Mouse (Mus musculus): ENCODE results near the gene Gins2.

The Gins2 gene

DNA sequence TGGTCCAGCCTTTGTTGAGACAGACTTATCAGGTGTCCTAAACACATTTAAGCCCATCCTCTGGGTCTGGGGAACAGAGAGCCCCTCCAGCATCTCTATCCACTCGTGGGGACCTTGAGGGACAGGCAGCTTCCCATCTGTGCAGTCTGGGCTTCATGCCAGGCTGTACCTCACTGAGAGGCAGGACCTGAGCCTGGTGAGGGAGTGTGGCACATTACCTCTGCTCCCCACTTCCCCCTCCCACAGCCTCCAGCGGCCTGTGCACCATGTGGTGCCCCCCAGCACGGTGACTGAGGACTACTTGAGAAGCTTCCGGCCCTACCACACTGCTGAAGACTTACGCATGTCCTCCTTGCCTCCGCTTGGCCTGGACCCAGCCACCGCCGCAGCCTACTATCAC is 22.4 kb downstream of the Gins2 start:
- in situ Hi-C loops (cut with MboI, MseI) = no loop called here

DNA sequence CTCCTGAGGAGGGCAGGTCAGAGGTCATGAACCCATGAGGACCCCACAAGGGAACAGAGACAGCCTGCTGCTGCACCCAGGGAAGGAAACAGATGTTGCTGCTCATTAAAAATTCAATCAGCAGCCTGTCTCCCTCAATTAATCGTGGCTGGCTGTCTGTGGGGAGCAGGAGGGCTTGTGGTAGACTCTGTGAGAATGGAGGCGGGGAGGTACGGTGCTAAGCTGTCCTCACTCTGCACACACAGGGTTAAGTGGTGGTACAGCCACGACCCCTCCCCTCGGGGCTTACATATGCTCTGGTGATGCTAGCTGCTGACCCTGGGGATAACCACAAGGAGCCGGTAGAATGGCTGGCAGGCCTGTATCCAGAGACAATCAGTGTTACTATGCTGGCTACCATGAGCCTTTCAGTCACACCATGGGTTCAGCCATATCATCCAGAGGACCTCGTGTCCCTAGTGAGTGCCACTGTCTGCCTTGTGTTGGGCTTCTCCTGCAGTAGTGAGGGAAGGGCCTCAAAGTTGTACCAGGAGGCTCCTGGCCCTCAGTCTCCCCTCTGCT is 23.9 kb downstream of the Gins2 start:
- in situ Hi-C loops (cut with MboI, MseI) = no loop called here

DNA sequence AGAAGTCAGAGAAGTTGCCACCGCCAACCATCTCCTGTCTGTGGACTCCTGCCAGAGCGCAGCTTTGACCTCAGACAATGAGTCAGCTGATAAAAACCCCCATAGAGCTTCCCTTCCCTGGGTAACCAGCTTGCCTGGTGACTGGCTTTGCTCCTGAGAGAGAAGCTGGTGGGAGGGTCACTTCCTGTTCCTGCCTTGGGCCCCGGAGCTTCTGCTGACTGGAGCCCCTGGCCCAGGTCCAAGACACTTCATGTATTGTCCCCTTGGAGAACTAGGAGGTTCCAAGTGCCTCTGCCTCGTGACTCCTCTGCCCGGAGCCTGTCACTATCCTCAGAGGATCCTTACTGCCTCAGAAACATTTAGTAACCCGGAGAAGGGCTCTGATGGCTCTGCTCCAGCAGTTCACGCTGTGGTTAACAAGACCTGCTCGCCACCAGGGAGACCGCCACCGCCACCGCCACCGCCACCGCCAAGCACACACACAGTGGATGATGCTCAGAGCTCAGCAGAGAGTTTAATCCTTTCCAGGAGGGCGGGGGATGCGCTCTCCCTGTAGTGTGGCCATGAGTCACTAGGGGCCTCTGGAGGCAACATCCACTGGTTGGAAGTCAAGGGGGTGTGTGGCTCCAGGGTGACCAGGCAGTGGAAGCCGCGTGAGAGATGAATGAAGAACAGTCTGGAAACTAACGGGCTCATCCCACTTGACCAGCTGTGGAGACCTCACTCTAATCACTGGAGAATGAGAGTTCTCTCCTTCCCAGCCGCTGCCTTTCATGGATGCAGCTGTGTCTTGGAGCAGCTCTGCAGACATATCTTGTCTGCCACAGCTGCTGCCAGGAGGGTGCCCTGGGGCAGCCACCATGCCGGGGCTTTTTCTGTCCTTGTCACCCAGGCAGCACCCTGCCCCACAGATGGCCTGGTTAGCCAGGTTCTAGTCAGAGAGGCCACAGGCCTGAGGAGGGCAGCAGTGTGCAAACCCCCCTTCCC is 25.0 kb downstream of the Gins2 start:
- in situ Hi-C loops (cut with MboI, MseI) = no loop called here

DNA sequence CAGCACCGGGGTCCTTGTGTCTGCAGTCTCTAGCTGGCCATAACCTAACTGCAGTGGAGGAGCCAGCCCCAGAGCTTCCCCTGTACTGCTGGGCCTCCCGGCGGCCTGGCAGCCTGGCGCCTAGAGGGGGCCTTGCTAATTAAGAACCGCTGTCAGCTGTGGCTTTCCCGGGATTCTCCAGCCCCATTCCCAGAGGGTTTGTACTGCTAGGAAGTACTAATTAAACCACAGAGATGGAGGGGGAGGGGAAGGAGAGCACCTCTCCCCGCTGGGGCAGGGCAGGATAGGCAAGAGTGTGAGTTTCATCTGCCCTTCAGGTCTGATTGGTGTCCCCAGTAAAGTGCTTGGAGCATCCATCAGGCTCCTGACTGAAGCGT is 25.8 kb downstream of the Gins2 start:
- in situ Hi-C loops (cut with MboI, MseI) = no loop called here

DNA sequence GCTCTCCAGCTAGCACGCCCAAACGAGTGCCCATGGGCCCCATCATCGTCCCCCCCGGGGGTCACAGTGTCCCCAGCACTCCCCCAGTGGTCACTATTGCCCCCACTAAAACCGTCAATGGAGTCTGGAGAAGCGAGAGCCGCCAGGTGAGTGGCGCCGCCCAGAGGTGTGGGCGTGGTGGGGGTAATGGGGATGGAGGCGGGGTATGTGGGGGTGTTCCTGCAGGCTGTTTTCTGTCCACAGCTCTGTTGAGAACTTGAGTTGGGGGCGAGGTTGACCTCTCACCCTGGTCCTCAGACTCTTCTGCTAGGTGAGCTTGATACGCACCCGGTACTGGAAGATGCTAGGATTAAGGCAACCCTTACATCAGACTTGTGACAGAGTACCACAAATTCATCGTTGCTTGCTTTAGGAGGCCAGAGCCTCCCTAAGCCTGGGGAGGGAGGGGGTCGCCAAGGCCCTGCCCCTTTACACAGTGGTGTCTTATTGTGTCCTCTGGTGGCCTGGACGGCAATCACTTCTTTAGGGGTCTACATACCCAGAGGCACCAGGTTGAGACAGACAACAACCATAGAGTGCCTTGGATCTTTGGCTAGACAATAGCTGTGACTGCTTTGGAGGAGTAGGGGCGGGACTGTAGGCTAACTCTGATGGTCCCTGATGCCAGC is 26.3 kb downstream of the Gins2 start:
- in situ Hi-C loops (cut with MboI, MseI) = no loop called here

DNA sequence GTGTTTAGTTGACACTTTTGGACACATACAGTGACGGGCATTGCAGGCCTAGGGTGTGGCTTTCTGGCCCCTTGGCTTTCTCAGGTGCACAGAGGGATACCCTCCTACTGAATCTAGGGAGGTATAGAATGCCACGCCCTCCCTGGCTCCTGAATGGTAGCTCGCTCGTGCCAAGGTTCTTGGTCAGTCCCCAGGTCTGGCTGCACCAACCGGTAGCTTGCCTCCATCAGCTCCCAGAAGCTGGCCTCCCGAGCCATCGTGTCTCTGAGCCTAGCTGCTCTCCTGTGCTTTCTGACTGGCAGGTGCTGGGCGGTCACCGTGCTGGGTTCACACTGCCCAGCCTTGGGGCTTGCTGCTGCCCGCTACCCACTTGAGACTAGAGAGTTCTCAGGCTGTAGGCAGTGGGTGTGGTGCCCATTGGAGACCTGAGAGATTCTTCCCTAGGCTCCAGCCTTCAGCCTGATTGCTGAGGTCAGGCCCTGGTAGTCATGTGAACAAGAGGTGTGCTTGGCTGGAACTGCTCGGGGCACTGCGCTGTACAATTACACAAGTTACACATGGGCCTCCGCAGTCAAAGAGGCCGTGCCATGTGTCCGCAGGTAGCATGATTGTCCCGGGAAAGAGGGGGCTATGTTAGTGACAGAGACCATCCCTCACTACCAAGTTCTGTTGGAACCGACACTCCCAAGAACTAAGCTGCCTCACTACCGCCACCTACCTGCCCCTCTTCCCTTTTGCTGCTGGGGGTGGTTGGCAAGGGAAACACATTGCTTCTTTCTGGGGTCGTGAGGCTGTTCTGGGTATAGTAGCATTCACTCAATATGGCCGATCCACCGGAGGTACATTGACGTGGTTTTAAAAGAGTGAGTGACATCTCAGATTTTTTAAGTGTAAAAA is 27.3 kb downstream of the Gins2 start:
- in situ Hi-C loops (cut with MboI, MseI) = no loop called here

DNA sequence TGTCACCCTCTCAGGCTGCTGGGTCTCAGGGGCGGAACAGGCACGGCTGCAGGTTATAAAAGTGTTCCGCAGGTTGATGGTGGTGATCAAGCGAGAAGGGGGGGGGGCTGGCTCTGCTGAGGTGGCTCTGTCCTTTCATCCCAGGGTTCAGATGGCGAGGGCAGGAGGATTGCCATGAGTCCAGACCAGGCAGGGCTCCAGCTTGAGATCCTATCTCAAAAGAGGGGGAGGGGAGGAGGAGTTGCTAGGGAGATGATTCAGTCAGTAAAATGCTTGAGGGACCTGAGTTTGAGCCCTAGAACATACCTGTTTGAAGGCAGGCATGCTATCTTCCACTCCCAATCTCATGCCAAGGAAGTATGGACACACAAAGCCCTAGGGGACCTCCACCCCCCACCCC is 28.6 kb downstream of the Gins2 start:
- in situ Hi-C loops (cut with MboI, MseI) = no loop called here

DNA sequence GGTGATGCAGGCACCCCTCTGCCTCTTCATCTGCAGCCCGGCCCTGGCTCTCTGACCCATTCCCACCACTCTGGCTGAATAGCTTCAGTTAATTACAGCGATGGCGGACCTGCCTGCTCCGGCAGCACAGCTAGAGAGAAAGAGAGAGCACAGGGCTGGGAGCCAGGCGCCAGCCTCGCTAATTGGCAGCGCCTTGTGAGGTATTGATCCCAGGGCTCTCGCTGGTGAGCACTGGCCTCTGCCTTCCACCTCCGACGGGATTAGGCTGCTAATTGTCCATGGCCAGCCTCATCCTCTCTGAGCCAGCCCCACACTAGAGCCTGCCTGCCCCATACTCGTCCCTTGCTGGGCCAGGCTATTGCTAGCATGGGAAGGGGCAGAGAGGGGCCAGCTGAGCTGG is 29.4 kb downstream of the Gins2 start:
- in situ Hi-C loops (cut with MboI, MseI) = no loop called here

DNA sequence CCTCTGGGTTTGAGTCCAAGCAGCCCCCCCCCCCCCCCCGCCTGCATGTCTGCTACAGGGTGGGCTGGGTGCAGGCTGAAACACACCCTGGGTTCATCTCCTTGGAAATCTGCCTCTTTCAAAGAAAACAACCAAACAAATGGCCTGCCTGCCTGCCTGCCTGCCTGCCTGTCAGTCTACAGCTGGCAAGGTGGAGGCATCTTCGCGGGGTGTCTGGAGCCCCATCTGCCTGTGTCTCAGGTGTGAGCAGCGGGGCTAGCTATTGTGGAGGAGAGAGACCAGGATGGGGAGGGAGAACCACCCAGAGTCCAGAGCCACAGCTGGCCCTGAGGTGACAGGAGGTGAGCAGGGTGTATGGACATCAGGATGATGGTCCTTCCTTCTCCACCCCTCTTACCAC is 30.9 kb downstream of the Gins2 start:
- in situ Hi-C loops (cut with MboI, MseI) = no loop called here

DNA sequence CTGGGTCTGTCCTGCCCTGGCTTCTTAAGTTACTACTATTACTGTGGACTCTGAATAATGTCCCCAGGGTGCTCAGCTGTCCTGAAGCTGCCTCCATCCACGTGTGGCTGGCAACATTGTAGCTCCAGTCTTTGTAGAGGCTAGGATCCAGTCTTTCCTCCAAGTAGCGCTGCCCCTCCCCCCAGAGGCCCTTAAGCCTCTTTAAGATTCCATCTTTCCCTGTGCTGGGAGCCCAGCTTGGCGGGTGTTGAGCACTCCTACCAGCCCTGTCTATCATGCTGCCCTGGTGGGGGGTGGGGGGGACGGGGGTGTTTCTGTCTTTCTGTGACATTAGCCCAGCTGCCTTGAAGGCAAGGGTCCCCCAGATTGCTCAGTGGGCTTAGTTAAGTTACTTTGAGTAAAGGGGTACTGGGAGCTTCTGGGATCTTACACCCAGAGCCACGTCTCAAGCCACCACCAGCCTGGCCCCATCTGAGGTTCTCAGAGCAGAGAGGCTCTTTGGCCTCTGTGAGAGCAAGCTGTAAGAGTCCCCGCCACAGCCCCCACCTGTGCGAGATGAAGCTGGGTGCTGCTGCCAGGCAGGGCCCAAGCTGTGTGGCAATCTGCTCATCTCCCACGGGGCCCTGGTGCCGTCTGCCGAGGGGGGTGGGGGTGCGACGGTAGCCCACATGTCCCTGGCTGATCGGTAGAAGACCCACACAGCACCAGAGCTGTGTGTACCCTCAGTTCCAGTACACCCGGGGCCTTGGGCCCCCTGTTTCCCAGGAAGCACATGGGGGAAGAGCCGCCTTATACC is 31.7 kb downstream of the Gins2 start:
- in situ Hi-C loops (cut with MboI, MseI) = no loop called here

DNA sequence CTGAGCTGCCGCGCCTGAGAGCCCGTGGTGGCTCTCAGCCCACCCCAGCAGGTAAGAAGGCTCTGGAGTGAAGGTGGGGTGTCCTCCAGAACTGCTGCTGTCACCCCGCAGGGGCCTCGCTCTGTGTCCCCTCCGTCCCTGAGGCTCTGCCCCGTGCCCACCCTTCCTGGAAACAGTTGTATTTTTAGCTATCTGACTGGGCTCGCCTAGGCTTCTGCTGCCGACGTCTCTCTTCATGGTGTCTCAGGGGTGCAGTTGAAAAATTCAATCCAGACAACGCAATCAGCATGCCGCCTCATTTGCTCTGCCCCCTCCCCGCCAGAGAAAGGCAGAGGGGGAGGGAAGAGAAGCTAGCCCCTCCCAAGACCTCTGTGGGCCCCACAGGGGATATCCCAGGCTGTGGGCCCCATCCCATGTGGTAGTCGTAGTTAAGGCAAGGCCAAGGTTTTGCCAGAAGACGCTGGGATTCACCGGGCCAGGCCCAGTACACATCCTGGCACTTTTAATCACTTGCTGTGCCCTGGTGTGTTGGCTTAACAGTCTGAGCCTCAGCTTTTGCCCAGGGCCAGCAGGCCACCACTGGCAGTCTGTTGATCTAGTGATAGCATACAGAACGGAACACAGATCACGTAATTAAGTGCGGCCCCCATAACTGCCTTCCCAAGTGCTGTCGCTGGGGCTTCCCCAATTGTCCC is 32.8 kb downstream of the Gins2 start:
- in situ Hi-C loops (cut with MboI, MseI) = no loop called here

DNA sequence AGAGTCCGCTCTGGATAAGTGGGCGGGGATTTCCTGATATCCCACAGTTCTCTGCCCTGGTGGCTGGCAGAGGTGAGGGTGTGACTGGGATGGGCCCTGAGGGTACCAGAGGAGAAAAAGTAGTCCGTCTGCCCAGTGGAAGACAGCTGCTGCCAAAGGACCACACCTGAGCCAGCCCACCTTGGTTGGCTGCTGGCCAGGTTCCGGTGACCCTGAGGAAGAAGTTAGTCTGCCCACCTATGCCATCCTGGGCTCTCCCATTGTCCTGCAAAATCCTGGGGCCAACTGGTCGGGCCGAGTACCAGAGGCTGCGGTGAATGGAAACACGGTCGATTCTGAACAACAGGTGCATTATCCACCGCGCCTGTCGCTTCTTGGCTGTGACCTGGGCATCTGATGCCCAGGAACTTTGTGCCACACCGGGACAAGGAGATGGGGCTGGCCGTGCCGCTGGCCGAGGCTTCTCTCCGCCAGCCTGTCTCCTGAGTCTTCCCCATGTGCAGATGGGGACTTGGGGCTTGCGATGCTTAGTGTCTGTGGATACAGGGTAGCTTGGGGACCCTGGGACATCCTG is 34.6 kb downstream of the Gins2 start:
- in situ Hi-C loops (cut with MboI, MseI) = no loop called here

DNA sequence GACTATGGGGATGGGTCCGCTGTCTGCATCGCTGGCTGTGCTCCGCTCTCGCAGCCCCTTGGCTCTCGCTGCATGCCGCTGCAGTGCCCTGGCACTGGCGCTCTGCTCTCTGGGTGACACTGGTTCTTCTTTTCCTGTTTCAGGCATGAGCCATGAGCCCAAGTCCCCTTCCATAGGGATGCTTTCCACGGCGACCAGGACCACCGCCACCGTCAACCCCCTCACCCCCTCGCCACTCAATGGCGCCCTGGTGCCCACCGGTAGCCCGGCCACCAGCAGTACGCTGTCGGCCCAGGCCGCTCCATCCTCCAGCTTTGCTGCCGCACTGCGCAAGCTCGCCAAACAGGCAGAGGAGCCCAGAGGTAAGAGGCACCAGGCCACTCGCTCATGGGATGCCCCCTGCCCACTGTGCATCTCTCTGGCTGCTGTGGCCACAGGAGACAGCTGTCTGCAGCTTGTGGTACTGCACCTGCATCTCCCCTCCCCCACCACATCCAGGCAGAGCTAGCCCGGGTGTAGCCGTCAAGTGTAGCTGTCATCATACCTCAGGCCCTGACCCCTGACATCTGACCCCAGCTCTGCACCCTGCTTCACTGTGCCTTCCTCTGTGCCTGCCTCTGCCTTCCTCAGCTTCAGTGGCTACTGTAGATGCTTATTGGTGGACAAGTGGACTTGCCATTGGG is 35.5 kb downstream of the Gins2 start:
- in situ Hi-C loops (cut with MboI, MseI) = no loop called here

DNA sequence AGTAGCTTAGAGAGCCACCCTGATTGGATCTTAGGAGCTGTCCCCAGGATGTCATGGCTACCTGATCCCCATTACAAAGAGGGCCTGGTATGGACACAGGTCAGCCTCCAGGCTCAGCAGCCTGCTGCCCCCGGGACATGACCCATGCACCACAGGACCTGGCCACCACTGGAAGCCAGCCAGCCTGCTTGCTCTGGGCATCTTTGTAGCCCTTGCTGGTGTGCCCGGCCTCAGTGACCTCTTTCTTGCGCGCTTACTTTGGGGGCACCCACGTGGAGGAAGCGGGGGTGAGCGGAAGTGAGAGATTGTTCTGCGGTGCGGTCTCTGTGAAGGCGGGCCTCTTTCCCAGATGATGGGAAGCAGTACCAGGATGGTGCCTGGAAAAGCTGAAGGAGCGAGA is 36.6 kb downstream of the Gins2 start:
- in situ Hi-C loops (cut with MboI, MseI) = no loop called here

DNA sequence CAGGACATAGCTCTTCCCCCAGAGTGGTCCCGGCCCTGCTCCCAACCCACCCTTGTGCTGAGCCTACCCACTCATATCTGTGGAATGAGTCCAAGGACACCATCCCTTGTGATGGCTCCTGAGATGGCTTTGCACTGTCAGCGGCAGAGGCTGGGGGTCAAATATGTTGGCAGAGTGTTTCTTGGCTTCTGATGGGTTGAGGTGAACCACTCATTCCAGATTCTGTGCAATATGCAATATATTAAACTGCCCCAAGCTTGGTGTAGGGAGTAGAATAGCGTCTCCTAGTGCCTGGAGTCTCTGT is 37.5 kb downstream of the Gins2 start:
- in situ Hi-C loops (cut with MboI, MseI) = no loop called here

DNA sequence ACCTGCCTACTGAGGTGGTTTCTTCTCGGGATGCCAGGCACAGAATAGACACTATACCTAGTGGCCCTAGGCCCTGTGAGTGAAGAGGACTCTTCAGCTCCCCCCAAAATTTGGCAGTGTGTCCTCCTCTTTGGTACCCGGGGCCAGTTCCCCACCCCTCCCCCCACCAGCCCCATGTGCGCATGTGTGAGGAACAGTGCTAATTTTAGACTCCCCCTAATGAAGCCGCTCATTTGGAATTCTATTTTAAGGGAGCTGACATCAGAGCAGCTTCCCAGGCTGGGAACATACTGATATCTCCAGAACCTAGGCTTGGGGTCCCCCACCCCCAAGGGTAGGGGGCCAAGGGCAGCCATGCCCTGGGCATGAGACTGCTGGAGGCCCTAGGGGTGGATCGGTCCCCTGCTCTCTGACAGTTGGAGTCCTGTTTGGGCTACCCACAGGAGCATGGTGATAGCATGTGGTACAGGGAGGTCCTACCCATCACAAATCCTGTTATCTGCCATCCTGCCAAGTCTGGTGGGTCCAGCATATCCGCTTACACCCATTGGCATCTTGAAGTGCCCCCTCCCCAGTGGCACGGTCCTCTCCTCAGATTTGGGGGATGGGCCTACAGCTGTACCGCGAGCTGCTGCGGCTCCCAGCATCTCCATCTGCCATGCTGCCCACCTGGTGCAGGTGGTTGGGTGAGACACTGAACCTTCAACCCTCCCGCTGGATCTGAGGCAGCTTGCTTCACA is 38.0 kb downstream of the Gins2 start:
- in situ Hi-C loops (cut with MboI, MseI) = no loop called here

DNA sequence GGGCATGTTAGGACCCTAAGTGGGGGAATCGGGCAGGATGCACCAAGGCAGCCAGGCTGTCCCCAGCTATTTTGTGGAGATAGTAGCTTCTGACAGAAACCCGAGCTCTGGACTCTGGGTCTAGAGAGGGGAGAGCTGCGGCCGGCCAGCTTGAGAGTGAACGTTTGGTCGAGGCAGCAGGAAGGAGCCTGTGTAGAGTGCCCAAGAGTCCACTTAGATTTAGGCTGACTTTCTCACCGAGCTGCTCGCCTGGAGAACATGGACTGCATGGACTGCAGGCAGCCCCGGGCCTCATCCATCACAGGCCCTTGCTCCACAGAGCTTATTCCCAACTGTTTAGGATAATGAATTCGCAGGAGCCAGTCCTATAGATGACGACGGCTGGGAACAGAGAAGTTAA is 38.7 kb downstream of the Gins2 start:
- in situ Hi-C loops (cut with MboI, MseI) = no loop called here

DNA sequence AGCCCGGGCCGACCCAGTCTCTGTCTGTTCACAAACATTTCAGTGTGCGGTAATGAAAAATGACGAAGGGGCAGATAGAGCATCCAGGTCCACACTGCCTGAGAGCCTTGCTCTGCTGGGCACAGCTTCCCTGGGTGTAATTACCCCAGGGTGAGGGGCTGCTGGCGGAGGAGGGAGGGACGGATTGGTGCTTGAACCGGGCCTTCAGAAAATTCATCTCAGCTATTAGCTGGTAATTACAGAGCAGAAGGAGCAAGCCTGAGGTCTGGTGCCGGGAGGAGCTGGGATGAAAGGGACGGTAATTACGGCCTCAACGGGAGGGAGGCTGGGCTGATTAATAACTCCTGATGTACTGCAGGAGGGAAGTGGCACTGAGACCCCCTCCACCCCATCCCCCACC is 39.2 kb downstream of the Gins2 start:
- in situ Hi-C loops (cut with MboI, MseI) = no loop called here
